12 mouse cellular contexts compared by ENCODE assay signal in genomic region chr3:127874254-127874883, GRCm38 (mm10). TPM values are rescaled to one million over a fixed set of nuclear protein-coding genes. Genes with fewer than 3 reads are reported as not detected.
DNase-seq lines count a peak whose midpoint lies in the region; ATAC-seq and TF ChIP-seq lines count a peak whose summit lies in the region.
"Had no signal": no experiment of that assay in that cellular context is flagged by ENCODE, and none has a peak within 500 bp of the region (broad histone marks: within the 10 kb centered on the region; RNA-seq: fewer than 3 reads in every experiment).

No protein-coding gene starts in this region.

- no peaks in the 10 kb centered on the region for H3K4me1 ChIP-seq in kidney, postnatal 0 days (replicated peaks; ENCODE audit: insufficient read depth, low read length)
- 0 out of 2 replicates have a peak, but pooled peaks cover 4% of the 10 kb centered on the region for H3K4me1 ChIP-seq in hindbrain, embryonic 15.5 days (replicated peaks)
- H3K4me1 ChIP-seq in stomach, postnatal 0 days (replicated peaks; ENCODE audit: control insufficient read depth, insufficient read depth): 0 out of 2 replicates have a peak, but pooled peaks cover 2% of the 10 kb centered on the region

- H3K4me3 ChIP-seq in kidney, postnatal 0 days (replicated peaks; ENCODE audit: low read depth, low read length): no peak overlapping the region
- no peak overlapping the region for H3K4me3 ChIP-seq in hindbrain, embryonic 15.5 days
- H3K4me3 ChIP-seq in stomach, postnatal 0 days (ENCODE audit: low read depth, low read length): no peak overlapping the region
- H3K4me3 ChIP-seq: heart, adult 2 months had no signal

- TF ChIP-seq CTCF in kidney, postnatal 0 days (IDR thresholded peaks at IDR 0.05; ENCODE audit: low read depth): no peak
- no peak for TF ChIP-seq CTCF in stomach, postnatal 0 days (IDR thresholded peaks at IDR 0.05; ENCODE audit: low read depth)

- peak; percentile 29; the same call in 1 of the 2 replicates for ATAC-seq in kidney, postnatal 0 days (replicated peaks; ENCODE audit: low FRiP score, low read depth)
- peak; percentile 95 for ATAC-seq in hindbrain, embryonic 15.5 days (ENCODE audit: low FRiP score, low read depth)
- peak; percentile 35; the same call in 1 of the 2 replicates for ATAC-seq in stomach, postnatal 0 days (ENCODE audit: low FRiP score, low TSS enrichment)
- no peak for ATAC-seq in megakaryocyte, adult 5-6 weeks (ENCODE audit: poor library complexity, severe bottlenecking)

- DNase-seq in kidney, postnatal 0 days (ENCODE audit: low spot score): peak; percentile 69
- no peak for DNase-seq in kidney, postnatal 25 days
- peak; percentile 72 for DNase-seq in embryo, embryonic 11 days
- DNase-seq in stomach, postnatal 0 days (ENCODE audit: low spot score): no peak
- no peak for DNase-seq in layer of hippocampus, postnatal 25 days (ENCODE audit: extremely low spot score in 1 of 2, low spot score in 1 of 2)
- DNase-seq: cerebellum, postnatal 25 days; heart, adult 2 months; heart, postnatal 4 days; lung, adult 2 months; midbrain, embryonic 14.5 days had no signal

- no peaks in the 10 kb centered on the region for H3K27me3 ChIP-seq in kidney, postnatal 0 days (ENCODE audit: insufficient read depth, low read length)
- no peaks in the 10 kb centered on the region for H3K27me3 ChIP-seq in hindbrain, embryonic 15.5 days
- no peaks in the 10 kb centered on the region for H3K27me3 ChIP-seq in stomach, postnatal 0 days (ENCODE audit: control insufficient read depth, insufficient read depth, low read length)

- H3K36me3 ChIP-seq in kidney, postnatal 0 days (ENCODE audit: insufficient read depth, low read length): no peaks in the 10 kb centered on the region
- H3K36me3 ChIP-seq in hindbrain, embryonic 15.5 days: no peaks in the 10 kb centered on the region
- H3K36me3 ChIP-seq in stomach, postnatal 0 days (ENCODE audit: control insufficient read depth, insufficient read depth, low read length): no peaks in the 10 kb centered on the region

- H3K4me2 ChIP-seq in kidney, postnatal 0 days (ENCODE audit: low read length): no peak overlapping the region
- H3K4me2 ChIP-seq in hindbrain, embryonic 15.5 days: no peak overlapping the region
- no peak overlapping the region for H3K4me2 ChIP-seq in stomach, postnatal 0 days (replicated peaks; ENCODE audit: low read depth)

- H3K9ac ChIP-seq in kidney, postnatal 0 days (ENCODE audit: low read depth, low read length): no peak overlapping the region
- H3K9ac ChIP-seq in hindbrain, embryonic 15.5 days: no peak overlapping the region
- H3K9ac ChIP-seq in stomach, postnatal 0 days (ENCODE audit: low read length): no peak overlapping the region

- TF ChIP-seq EP300 in stomach, postnatal 0 days (optimal IDR thresholded peaks at IDR 0.05): no peak

- H3K9me3 ChIP-seq in kidney, postnatal 0 days (replicated peaks; ENCODE audit: low read length): no peaks in the 10 kb centered on the region
- H3K9me3 ChIP-seq in hindbrain, embryonic 15.5 days: no peaks in the 10 kb centered on the region
- H3K9me3 ChIP-seq in stomach, postnatal 0 days (ENCODE audit: control insufficient read depth, low read length): no peaks in the 10 kb centered on the region

- no peak overlapping the region for H3K27ac ChIP-seq in kidney, postnatal 0 days
- H3K27ac ChIP-seq in hindbrain, embryonic 15.5 days (replicated peaks): 0 out of 2 replicates have a peak overlapping the region, but pooled peaks have one; percentile 20
- H3K27ac ChIP-seq in stomach, postnatal 0 days (replicated peaks): no peak overlapping the region
- H3K27ac ChIP-seq: heart, adult 2 months had no signal

- 27% methylated on average over 4 of the region's 4 CpGs for WGBS in kidney, postnatal 0 days
- WGBS in hindbrain, embryonic 15.5 days: 28% methylated on average over 4 of the region's 4 CpGs
- WGBS in stomach, postnatal 0 days: 24% methylated on average over 4 of the region's 4 CpGs

RNA-seq across cellular contexts. Expression of gene Fam241a, which starts 21.8 kb away (rescaled TPM):
- polyA plus RNA-seq in kidney, postnatal 0 days (2015; fragmentation: Nextera tagmentation; extraction: Ambion mirVana): 14.1 and 16.6 TPM in 2 replicates
- polyA plus RNA-seq in hindbrain, embryonic 15.5 days (2015; fragmentation: Nextera tagmentation; extraction: Ambion mirVana): 7.0 and 8.7 TPM in 2 replicates
- polyA plus RNA-seq in stomach, postnatal 0 days (2015; fragmentation: Nextera tagmentation; extraction: Ambion mirVana): 27.3 and 28.8 TPM in 2 replicates
- 1 to 10 TPM; 3.1 TPM for total RNA-seq in layer of hippocampus, postnatal 25 days (2021)
- total RNA-seq in megakaryocyte, adult 5-6 weeks (2015): 53.1 and 59.7 TPM in 2 replicates
- total RNA-seq in megakaryocyte, adult 5-6 weeks (2017): 31.8 and 35.9 TPM in 2 replicates

RNA-seq across cellular contexts. Expression of gene Ap1ar, which starts 37.0 kb away (rescaled TPM):
- polyA plus RNA-seq in kidney, postnatal 0 days (2015; fragmentation: Nextera tagmentation; extraction: Ambion mirVana): 39.6 and 40.2 TPM in 2 replicates
- polyA plus RNA-seq in hindbrain, embryonic 15.5 days (2015; fragmentation: Nextera tagmentation; extraction: Ambion mirVana): 90.4 and 104 TPM in 2 replicates
- 32.2 and 39.0 TPM in 2 replicates for polyA plus RNA-seq in stomach, postnatal 0 days (2015; fragmentation: Nextera tagmentation; extraction: Ambion mirVana)
- 10 to 100 TPM; 74.9 to 77.4 TPM for total RNA-seq in layer of hippocampus, postnatal 25 days (2021)
- total RNA-seq in megakaryocyte, adult 5-6 weeks (2015): 36.1 and 50.7 TPM in 2 replicates
- total RNA-seq in megakaryocyte, adult 5-6 weeks (2017): 41.5 and 43.3 TPM in 2 replicates

Comparison
In these comparisons a context has a peak if more than half of its experiments do, and no peak if none do; other contexts are left out.
1. DNase-seq: peak in kidney, postnatal 0 days (single experiment) and embryo, embryonic 11 days (single experiment); none in kidney, postnatal 25 days (0 of 2), stomach, postnatal 0 days (single experiment) and layer of hippocampus, postnatal 25 days (0 of 2).